Mouse (Mus musculus): ENCODE results near the gene Tex50.

GRCm38 (mm10) chr1:161159214-161159613, at the start of gene Tex50:
- TF ChIP-seq CTCF (IDR thresholded peaks at IDR 0.05 in 2 of 3, conservative IDR thresholded peaks at IDR 0.05 in 1 of 3; ENCODE audit: control insufficient read depth in 1 of 3, insufficient read depth in 1 of 3, low read depth in 2 of 3, low read length in 3 of 3, poor library complexity in 1 of 3, severe bottlenecking in 1 of 3): no peak
- TF ChIP-seq POLR2A (IDR thresholded peaks at IDR 0.05; ENCODE audit: control insufficient read depth in 1 of 2, insufficient read depth in 1 of 2, low read depth in 1 of 2, low read length in 2 of 2, poor library complexity in 1 of 2): no peak
- no peak for TF ChIP-seq SMC3 (IDR thresholded peaks at IDR 0.05; ENCODE audit: low read depth, low read length)
- no peak for TF ChIP-seq ZC3H11A (IDR thresholded peaks at IDR 0.05; ENCODE audit: low read depth, low read length)
- no peak for TF ChIP-seq NRF1 (IDR thresholded peaks at IDR 0.05; ENCODE audit: insufficient read depth, low read depth, low read length, poor library complexity, severe bottlenecking)
- no peak for TF ChIP-seq CHD1 (IDR thresholded peaks at IDR 0.05; ENCODE audit: low read depth, low read length)
- TF ChIP-seq RAD21 (IDR thresholded peaks at IDR 0.05; ENCODE audit: low read depth, low read length): no peak
- TF ChIP-seq USF1 (IDR thresholded peaks at IDR 0.05; ENCODE audit: low read depth, low read length): no peak
- TF ChIP-seq MYC (IDR thresholded peaks at IDR 0.05; ENCODE audit: low read depth, low read length): no peak
- no peak for TF ChIP-seq MAX (IDR thresholded peaks at IDR 0.05; ENCODE audit: low read length)
- no peak for TF ChIP-seq GATA1 (IDR thresholded peaks at IDR 0.05; ENCODE audit: low read depth, low read length)
- no peak for TF ChIP-seq TAL1 (IDR thresholded peaks at IDR 0.05; ENCODE audit: low read length)
- TF ChIP-seq JUND (IDR thresholded peaks at IDR 0.05; ENCODE audit: low read depth, low read length): no peak
